Mouse (Mus musculus) retina, postnatal 1 day (tissue): ENCODE data around the gene Gm815.
A peak's percentile ranks its signal among the peaks of the same experiment; 100 is the strongest.

Source experiments
- DNase-seq: peaks from one replicate; pipeline ENCODE4 v3.0.0-alpha.2; 2012

Gm815 gene

GRCm38 (mm10) chr19:26885616-26886015 lies at the start of gene Gm815:
Gene Gm815, plus strand, starts transcription at chr19:26885881.
- DNase-seq, result no peak

GRCm38 (mm10) chr19:26837626-26838025 lies 48.1 kb upstream of the Gm815 start:
- DNase-seq, result no peak

- DNase-seq, result no peak
Observed at GRCm38 (mm10) chr19:26843896-26844295, 41.8 kb upstream of the Gm815 start.

GRCm38 (mm10) chr19:26844813-26845212 lies 40.9 kb upstream of the Gm815 start:
- no peak for DNase-seq

GRCm38 (mm10) chr19:26845276-26846016 lies 40.2 kb upstream of the Gm815 start:
- DNase-seq, result peak; percentile 98

- DNase-seq, result no peak
Observed at GRCm38 (mm10) chr19:26846017-26846285, 39.7 kb upstream of the Gm815 start.

GRCm38 (mm10) chr19:26851017-26851782 lies 34.5 kb upstream of the Gm815 start:
- DNase-seq, result no peak

GRCm38 (mm10) chr19:26852325-26852900 lies 33.3 kb upstream of the Gm815 start:
- DNase-seq, result no peak

GRCm38 (mm10) chr19:26853701-26854282 lies 31.9 kb upstream of the Gm815 start:
- DNase-seq, result no peak

DNA sequence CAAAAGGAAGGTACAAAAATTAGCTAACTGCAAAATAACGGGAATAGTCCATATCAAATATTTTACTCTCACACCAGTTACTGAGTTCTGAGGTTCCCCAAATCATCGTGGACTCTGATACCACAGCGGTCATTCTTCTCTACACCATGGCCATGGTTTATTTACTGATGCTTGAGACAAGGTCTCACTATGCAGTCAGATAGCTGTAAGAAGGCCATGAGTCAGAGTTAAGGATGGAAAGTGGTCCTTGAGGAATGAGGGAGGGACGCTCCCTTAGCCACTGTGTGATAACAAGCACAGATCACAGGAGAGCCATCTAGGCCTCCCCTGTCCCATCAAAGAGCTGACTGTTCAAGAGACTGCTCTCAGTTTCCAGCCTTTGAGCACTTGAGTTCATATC lies 31.0 kb upstream of the Gm815 start:
- no peak for DNase-seq

- no peak for DNase-seq
Observed at GRCm38 (mm10) chr19:26855152-26855551, 30.5 kb upstream of the Gm815 start.

DNA sequence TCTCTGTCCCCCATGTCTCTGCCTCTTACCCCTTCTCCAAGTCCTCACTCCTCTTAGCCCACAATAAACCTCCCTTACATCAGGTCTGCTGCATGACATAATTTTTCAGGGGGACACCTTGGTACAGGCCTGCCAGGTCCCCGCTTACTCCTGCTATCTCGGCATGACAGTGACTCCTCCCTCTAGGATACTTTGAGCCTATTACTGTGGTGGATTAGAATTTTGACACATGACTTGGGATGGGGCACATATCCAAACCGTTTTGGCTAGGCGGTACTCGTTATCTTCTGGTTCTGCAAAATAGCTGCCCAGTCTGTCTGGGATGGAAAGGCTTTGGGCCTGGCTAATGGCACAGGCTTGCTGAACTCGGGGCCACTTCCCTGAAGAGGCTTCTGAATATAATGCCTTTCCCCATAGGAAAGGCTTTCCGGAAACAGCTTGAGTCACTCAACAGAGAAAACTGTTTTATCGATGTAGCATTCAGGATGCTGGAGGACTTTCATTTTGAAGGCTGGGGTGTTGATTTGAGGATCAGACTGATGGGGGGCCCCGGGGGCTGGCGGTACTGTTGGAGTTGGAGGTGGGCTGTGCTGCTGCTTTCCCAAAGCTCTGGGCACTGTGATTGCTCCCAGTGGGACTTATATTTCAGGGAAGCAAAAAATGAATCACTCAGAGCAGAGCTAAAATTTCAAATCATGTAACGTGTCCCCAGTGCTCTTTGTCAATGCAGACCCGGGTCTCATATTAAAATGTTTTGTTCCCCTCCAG lies 27.1 kb upstream of the Gm815 start:
- no peak for DNase-seq

DNA sequence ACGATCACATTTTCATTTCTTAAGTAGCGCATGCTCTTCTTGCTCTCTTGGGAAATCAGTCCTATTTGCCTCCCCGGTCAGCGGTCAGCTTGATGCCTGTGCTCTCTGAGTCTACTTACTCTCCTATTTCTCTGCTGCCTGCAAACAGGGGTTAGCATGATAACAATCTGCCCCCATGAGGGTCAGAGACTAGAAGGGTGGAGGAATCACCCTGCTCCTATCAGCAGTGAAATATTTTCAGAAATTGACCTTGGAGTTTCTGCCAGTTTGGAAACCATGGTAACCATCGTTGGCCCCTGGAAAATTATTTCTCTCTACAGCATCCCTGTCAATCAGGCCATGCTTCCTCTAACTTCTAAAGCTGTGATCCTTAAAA lies 26.5 kb upstream of the Gm815 start:
- no peak for DNase-seq

DNA sequence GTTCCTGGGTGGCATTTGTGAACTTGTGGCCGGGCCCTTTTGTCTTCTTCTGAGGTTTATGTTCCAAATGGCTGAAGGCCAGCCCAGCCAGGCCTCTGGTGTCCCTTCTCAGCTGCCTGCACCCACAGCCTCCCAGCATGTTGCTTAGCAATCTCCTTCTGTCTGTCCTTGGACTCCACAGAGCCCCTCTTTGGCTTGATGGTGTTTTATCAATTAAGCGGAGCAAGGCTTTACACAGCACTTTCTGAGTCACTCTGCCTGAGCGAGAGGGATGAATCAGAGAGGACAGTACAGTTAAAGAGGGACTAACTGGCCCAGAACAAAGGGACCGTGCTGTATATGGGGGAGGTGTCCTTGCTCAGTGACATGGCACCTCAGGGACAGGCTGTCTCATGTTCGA lies 22.0 kb upstream of the Gm815 start:
- DNase-seq, result peak; percentile 63

GRCm38 (mm10) chr19:26864975-26865690 lies 20.5 kb upstream of the Gm815 start:
- no peak for DNase-seq

- peak; percentile 57 for DNase-seq
Observed at GRCm38 (mm10) chr19:26865736-26866135, 19.9 kb upstream of the Gm815 start.

GRCm38 (mm10) chr19:26869591-26869990 lies 16.1 kb upstream of the Gm815 start:
- DNase-seq, result peak; percentile 56

GRCm38 (mm10) chr19:26870280-26870679 lies 15.4 kb upstream of the Gm815 start:
- peak; percentile 51 for DNase-seq

DNA sequence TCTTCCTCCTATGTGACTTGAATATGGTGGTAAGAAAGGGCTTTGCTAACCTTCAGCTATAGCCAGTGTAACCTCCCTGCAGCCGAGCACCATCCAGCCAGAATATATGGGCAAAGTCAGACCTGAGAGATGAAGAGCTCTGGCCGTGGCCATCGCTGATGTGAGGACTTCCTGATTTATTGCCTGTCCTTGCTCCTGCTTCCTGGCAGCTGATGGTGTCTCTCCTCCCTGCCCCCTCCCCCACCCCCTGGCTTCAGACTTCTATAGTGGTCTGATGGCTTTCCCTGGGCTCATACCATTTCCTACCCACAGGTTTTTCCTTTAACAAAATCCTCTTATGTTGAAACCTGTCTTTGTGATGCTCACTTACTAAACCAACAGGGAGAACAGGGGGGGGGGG lies 14.6 kb upstream of the Gm815 start:
- no peak for DNase-seq

DNA sequence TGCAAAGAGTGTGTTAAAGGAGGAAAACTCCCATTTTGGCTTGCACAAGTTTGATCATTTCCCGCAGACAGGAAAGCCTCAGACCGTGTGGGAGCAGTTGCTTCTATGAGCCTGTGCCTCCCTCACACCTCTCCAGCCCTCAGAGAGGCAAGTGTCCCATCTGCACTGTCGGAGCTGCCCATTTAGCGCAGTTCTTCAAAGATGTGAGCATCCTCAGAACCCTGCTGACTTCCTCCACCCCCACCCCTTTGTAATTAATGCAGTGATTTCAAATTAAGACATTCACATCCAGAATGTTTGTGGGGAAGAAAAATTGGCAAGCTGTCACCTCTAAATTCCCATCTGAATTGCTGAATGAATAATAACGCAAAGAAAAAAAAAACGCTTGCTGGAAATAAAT lies 12.8 kb upstream of the Gm815 start:
- DNase-seq, result no peak

GRCm38 (mm10) chr19:26875601-26876000 lies 10.1 kb upstream of the Gm815 start:
- peak; percentile 75 for DNase-seq

DNA sequence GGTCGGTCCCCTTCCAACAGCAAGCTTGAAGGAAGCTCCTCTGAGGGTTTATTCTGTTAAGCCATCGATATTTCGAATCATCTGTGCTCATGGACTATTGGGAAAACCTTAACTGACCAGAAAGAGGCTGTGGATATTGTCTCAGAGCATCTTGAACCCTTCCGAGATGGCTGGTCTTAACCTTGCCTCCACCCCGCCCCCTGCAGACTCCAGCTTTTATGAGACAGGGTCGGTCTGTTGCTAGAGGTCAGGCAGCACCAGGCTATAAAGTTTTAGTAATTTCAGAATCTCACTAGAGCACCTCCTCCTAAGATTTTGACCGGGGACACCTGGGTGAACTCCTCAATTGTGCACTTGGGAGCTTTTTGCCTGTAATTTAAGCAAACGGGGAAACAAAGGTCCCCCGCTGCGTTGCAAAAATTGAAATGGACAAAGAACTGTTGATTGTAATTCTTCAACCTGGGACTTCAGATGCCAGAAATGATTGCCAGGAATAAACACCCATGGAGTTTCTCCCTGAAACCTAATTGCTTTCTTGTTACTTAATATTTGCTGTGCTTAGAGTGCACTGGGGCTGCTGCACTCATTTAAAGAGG lies 8.4 kb upstream of the Gm815 start:
- DNase-seq, result peak; percentile 48
